Mouse (Mus musculus): Measurements from ENCODE around the gene Slc5a3.
A peak's percentile ranks its signal among the peaks of the same experiment; 100 is the strongest.
"Not testable (repeated sequence)": the region's sequence is repeated elsewhere in the genome, so short reads cannot be mapped to it uniquely, and the experiment has no call there.

The Slc5a3 gene

DNA sequence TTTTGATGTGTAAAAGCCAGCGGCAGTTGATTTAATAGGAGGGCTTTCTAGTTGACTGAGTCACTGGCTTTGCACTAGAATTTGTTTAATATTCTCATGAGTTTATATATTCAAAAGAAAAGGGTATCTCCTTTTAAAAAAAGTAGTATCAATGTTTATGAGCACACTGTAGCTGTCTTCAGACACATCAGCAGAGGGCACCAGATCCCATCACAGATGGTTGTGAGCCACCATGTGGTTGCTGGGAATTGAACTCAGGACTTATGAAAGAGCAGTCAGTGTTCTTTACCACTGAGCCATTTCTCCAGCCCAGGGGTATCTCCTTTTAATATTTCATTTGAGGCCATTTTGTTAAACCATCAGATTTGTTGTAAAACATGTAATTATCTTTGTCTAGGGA, 4.7 kb downstream of the Slc5a3 start:
- DNase-seq (ENCODE audit: low spot score) = no peak

DNA sequence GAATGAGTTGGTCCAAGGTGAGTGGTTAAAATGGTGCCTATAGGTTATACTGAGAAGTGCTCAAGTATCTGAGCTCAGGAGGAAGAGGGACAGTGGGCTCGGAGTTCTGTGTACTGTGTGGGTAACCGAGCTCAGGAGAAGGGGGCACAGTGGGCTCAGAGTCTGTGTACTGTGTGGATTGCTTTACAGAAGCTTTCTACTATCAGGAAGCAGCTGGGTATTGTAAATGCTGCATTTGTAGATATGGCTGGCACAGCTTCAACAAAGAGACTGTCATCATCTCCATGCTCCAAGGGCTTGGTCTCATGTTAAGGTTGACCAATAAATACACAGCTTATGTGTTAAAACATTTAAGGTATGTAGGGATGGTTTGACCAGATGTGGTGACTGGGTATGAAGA, 6.7 kb downstream of the Slc5a3 start:
- no peak for DNase-seq (ENCODE audit: low spot score)

DNA sequence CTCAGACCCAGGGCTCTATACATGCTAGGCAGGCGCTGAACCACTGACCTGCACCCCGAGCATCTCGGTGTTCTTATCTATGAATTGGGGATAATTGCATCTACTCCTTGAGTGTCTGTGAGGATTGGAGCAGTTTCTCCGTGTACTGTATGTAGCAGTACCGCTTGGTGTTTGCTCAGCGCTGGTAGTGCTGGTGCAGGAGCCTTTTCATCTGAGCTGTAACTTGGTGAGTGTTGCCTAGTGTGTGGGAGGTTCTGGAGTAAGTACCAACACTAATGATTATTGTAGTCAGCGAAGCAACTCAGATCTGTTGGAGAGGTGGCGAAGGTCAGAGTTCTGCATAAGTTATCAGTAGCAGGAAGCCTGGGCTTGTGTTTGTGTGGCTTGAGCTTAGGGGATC, 12.2 kb downstream of the Slc5a3 start:
- DNase-seq (ENCODE audit: low spot score) = no peak

DNA sequence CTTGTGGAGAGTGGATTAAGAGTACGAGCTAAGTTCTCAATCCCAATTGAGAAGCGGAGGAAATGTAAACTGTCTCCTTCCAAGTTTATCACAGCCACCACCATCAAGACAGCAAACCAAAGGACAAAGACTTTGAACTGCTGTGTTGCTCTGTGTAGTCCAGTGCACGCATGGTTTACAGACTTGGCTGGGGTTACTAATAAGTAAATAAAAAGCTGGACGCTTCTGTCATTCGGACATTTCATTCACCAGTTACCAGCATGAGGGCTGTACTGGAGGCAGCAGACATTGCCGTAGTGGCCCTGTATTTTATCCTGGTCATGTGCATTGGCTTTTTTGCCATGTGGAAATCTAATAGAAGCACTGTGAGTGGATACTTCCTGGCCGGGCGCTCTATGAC, 18.7 kb downstream of the Slc5a3 start:
- no peak for DNase-seq (ENCODE audit: low spot score)

DNA sequence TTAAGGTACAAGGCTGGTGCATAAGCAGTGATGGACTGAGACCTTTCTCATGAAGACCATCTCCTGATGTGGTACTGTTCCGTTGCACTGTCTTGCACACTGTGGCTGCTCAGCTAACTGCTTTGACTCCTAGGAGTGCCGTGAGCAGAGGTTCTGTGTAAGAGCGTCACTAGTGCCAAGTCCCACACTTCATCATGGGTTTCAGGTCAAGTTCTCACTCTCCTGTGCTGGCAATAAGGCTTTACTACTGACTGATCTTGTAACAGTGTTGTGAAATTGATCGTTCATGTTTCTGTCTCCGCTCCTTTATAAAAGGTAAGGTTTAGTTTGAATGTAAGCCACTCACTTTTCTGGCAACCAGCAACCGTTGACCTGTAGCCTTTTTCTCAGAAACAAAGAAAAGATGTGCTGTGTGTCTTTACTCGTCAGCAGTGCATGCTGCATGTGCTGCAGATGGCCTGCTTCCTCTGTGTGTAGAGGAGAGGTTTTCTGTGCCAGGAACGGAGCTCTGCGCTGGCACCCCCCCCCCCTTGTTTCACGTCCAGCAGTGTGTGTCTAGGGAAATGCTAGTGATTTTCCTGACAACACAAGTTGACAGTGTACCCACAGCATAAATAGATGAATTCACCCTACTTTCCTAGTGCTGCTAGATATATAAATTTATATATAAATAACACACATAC, 25.8 kb downstream of the Slc5a3 start:
- no peak for DNase-seq (ENCODE audit: low spot score)

DNA sequence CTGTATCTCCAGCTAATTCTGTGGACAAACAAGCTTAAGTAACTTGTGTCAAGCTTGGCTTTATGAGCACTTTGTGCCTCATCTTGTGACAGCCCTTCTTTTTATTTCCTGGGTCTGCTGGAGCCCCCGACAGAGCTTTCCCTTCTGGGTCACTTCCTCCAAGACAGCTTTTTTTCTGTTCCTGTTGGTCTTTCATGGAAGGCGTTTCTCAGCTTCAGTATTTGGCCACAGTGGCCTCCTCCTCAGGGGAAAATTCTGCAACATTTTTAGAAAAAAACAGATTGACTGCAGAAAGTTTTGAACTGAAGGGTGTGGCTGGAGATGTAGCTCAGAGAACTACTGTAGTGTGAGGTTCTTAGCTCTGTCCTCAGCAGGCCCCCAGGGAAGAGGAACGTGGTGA, 31.1 kb downstream of the Slc5a3 start:
- DNase-seq (ENCODE audit: low spot score) = no peak

DNA sequence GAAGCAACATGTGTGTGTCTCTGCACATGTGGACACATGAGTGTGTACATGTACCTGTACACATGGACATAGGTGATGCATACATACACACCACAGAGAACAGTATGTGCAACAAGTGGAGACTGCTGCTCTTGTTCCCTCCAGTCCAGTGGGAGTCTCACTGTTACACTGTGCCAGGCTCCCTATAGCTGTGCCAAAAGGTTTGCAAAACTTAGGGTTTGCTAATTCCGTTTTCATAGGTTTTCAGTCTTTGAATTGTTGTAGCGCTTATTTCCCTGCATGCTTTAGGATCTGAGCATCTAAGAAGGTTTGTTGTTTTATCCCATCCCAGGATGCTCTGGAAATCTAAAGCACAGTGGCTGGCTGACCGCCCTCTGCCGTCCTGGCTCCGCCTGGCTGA, 33.8 kb downstream of the Slc5a3 start:
- DNase-seq (ENCODE audit: low spot score) = no peak

DNA sequence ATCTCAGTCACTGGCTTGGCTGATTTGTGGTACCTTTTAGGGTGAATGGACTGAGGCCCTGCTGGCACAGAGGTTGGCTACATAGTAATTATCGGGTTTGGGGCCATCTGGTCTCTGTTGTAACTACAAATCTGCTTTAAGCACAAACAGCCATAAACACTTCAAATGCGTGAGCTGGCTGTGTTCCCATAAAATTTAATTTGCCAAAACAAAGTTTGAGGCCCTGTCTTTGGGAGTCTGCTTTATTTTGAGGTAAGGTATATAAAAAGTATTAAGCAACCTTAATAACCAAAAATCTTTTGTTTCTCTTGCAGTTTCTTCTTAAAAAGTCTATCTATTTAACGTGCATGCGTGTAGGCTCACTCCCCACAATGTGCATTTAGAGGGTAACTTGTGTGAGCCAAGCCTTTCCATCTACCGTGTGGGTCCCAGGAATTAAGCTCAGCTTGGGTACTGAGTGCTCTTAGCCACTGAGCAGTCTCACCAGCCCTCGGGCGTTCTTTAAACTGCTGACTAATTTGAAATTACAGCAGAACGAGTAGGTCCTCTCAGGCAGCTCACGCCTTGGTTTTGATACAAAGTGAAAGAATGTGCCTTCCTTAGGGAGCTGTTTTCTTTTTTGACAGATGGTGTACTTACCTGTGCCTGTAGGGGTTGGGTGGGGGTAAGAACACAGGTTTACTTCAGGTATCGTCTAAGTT, 40.4 kb downstream of the Slc5a3 start:
- no peak for DNase-seq (ENCODE audit: low spot score)

DNA sequence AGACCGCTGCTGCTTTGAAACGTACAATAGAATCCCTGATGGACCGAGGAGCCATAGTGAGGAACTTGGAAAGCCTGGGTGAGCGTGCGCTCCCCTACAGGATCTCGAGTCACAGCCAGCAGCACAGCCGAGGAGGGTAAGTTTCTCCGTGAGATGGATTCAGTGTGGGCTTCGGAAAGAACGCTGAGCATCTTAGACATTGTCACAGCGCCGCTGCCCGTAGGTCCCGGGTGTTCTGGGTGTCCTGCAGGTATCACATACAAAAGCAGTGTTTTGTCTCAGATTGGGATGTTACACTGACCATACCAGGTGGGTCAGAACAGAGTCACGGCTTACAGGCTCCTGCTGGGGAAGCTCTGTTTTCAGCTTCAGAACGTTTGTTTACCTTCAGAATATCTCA, 41.5 kb downstream of the Slc5a3 start:
- no peak for DNase-seq (ENCODE audit: low spot score)

DNA sequence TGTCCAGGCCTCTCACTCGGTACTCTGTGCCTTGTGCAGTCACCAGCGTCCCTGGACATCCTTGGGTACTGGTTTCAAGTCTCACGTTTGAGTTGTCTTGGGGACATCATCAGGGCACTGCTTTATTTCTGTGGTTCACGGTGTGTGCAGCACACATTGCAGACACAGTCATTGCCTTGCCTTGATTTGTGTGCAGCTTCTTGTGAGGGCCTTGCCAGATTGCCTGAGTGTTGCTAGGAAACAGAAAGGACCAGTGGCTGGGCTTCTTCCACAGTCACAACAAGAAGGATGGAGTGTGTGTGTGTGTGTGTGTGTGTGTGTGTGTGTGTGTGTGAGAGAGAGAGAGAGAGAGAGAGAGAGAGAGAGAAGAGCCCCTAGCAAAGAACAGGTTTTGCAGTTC, 42.0 kb downstream of the Slc5a3 start:
- no peak for DNase-seq (ENCODE audit: low spot score)

DNA sequence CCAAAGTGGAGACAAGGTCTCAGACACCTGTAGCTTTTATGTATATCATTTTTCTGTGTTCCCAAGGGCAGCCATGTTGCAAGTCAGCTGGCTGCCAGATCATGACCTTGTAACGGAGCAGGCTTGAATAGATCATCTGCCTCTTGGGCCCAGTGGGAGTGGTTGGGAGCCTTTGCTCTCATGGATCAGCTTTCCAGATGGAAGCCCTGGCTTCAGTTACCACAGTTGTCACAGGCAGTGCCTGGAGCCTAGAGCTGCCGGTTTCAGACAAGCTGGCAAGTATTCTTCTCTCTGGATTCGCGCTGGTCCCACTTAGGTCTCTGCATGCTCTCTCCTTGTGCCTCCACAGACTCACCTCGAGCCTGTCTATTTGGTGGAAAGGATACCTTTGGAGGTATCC, 44.0 kb downstream of the Slc5a3 start:
- no peak for DNase-seq (ENCODE audit: low spot score)

DNA sequence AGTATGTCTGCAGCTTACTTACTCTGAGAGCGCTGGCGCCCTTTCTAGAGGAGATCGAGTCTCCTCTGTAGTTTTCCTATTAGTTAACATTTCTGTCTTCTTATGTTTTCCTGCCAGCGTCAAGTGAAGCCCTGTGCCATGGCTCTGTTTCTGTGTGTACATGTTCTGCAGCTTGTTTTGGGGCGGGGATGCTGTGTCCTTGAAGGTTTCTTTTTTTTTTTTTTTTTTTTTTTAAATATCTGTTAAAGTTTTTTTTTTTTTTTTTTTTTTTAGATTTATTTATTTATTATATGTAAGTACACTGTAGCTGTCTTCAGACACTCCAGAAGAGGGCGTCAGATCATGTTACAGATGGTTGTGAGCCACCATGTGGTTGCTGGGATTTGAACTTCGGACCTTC, 44.8 kb downstream of the Slc5a3 start:
- DNase-seq (ENCODE audit: low spot score) = not testable (repeated sequence)

DNA sequence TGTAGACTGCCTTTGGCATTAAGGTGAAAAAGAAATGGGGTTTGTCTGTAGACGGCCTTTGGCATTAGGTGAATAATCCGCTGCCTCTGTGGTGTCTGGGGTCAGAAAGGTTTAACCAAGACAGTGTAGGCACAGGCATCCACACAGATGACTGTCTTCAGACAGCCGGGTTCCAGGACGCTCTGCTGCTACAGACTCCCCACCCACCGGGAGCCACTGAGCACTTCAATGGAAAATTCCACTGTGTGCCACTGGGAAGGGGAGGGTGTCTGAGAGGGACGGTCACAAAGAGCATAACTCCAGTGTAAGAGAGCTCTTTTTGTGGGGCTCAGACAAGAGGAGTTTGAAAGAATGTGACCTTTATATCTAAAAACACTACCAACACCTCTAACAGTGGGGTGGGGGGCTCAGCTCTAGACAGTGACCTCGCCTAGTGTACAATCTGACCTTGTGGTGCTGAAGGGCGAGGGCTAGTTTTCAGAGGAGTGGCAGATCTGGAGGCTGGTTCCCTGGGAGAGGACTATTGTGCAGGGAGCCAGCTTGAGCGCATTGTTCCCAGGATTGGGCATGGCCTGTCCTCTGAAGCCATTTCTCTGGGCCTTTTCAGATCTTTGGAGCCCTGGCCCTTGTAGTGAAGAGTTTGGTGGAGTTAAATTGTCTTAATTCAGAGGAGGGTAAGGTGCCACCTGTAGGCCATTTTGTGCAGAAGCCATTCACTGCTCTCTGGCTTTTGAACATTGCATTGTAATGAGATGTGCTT, 45.6 kb downstream of the Slc5a3 start:
- DNase-seq (ENCODE audit: low spot score) = no peak

DNA sequence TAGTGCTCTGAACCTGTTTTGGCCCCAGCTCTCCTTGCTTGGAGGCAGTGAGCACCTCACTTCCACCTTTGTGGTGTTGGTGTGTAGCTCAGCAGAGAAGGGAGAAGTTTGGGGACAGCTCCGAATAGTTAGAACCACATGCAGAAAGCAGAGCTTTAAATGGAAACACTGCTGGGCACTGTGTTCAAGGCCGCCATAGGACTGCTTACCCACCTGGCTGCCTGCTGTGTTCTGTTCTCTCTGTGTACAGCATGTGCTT, 46.1 kb downstream of the Slc5a3 start:
- DNase-seq (ENCODE audit: low spot score) = no peak

DNA sequence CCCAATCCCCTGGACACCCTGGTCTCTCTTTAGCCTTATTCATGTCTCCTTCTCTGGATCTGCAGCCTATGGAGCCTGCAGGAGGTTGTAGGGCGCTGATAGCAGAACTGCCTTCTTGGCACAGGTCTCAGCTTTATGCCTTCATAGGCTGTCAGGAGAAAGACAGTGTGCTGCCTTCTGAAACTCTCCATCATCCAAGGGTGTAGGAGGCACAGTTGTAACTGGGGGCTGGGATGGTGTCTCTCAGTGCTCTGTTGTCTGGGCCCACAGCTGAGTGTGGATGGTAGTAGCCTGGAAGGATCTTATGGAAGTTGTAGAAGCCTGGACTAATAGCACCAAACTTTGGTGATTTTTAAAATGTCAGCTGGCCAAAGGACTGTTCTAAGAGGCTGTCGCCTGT, 46.8 kb downstream of the Slc5a3 start:
- no peak for DNase-seq (ENCODE audit: low spot score)

DNA sequence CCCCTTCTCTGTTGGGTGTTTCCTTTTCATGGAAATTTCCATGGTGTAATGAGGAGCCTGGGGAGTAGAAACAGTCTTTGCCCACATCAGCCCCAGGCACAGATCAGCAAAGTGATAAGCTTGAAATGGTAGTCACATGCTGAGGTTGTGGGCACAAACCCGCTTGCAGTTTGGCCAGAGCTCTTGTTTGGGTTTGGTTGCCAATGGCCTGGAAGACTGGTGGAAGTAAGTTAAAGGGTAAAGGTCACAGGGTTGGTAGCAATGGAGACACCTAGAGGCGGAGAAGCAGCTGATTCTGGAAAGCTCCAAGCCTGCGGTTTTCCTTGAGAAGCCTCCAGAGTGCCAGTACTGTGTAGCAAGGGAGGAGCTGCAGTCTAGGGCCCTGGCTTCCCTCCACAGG, 47.5 kb downstream of the Slc5a3 start:
- DNase-seq (ENCODE audit: low spot score) = no peak

DNA sequence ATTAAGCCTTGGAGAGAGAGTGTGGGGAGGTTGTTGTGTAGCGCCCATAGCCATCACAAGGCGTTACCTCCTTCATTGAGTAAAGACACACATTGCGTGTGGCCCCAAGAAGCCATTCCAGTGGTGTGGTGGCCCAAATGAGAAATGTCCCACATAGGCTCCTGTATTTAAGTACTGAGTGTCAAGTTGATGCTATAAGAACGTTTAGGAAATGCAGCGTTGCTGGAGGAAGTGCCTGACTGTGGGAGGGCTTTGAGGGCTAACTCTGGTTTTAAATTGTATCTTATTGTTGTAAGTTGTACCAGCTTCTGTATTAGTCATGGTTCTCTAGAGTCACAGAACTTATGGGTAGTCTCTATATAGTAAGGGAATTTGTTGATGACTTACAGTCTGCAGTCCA, 49.2 kb downstream of the Slc5a3 start:
- DNase-seq (ENCODE audit: low spot score) = no peak

DNA sequence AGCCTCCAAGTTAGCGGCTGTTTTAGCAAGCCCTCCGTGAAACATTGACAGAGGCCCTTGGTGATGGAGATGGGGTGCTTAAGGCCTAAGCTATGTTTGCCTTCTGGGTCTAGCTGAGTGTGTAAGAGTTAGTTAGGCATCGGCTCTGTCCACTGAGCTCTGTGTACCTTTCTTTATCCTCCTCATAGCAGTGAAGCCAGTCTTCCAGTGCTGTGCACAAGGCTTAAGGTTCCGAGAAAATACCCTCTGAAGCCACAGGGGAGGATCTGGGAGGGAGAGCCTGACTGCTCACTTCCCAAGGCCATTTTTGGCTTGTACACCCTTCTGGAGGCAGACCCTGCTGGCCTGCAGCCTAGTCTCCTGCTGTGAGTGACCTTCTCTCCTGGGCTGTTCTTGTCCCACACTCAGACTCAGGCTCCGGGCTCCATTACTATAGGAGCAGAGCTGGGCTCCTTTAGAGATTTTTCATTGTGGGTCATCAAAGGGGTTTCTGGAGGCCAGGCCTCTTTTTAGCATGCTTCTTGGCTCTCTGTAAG, 56.7 kb downstream of the Slc5a3 start:
- DNase-seq (ENCODE audit: low spot score) = peak; percentile 29

DNA sequence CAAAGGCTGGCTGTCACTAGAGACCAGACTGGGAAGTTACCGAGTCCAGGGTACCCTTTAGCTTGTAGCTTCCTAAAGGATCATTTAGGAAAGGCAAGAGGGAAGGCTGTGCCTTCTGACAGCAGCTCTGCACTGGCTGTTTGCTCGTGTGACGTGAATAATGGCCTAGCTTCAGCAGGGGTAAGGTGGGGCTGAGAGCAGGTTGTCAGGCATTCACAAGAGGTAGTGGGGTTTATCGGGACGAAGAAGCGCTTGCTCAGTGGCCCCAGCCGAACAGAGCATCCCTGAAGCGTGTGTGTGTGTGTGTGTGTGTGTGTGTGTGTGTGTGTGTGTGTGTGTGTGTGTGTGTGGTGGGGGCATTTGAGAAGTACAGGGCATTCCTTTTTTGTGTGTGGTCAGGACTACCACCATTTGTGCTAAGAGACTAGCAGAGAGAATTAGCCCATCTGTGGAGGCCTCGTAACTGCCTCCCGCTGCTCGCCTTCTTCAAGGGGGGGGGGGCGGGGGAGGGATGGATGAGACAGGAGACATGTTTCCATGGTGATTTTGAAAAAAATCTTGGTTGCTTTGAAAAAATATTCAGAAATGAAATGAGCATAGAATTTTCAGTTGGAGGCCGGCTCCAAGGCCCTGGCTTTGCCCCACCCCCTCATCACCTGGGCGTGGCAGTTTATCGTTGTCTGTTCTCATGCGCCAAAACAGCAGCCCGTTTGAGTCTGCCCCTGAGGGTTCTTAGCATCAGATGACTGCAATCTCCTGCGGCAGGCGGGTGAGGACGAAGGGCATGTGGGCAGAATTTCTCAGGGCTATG, 57.7 kb downstream of the Slc5a3 start:
- DNase-seq (ENCODE audit: low spot score) = no peak

DNA sequence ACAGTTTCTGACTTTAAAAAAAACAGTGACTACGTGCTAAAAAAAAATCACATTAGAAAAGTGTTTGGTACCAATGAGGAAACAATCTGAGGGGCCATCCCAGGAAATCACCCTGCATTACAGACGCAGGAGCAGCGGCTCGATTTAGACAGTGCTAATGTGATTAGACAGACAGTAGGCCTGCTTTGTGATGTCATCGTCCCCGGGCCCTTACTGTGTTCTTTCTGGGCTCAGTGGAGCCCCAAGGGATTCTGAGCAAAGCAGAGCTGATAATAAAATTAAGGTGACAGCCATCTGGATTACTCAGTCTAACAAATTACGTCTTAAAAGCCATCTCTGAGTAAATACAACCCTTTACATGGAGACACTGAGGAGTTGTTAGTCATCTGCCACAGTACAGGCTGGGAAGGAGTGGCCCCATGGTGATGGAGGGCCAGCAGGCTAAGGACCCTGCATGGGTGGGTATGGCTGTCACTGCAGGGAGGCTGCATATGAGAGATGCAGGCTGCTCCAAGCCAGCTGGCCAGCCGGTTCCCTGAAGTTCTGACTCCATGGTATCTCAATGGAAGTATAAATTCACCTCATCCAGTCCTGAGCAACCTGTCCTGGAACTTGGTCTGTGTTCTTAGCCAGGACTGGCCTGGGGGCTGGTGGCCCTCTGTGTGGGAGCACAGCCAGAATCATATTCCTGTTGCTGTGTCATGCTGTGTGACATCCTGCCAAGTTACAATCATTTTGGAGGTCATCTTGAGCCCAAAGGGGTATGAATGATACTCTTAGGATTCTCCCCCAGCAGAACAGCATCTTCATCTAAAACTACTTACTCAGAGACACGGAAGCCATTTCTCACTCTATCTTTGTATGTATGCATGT, 59.5 kb downstream of the Slc5a3 start:
- DNase-seq (ENCODE audit: low spot score) = no peak

DNA sequence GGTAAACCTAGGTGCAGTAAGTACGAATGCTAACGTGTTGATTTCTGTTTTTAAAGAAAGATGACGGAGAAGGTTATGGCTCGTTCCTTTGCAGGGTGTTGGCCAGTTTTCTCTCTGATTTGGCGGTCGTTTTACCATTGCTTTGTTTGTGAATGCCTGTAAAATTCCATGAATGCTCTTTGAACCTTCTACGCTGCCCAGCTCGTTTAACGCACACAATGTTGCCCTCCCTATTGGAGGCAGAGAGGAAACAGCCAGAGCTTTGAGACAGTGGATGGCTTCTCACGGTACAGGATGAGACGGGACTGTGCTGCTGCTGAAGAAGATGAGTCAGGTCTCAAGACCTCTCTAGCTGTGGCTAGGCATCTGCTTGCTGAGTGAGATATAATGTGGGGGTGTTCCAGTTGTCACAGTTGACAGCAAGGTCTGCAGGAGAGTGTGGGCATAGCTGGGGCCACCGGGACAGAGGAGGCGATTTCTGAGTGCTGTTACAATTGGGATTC, 60.9 kb downstream of the Slc5a3 start:
- DNase-seq (ENCODE audit: low spot score) = no peak

All from ovary, postnatal 14 days (tissue).